Mouse (Mus musculus) lung, embryonic 16.5 days (tissue): ENCODE measurements at regions not wholly inside any gene's neighbourhood (a gene's known extent, or its start where the extent isn't known, plus 50 kb on each side); places are given as distances from the start of the nearest gene placed in this dataset.
"Not testable (repeated sequence)": the region's sequence is repeated elsewhere in the genome, so short reads cannot be mapped to it uniquely, and the experiment has no call there.

Source experiments
- ATAC-seq: fragments of 200-750 bp; cut with Nextera tagmentation; 2 replicates; pipeline ENCODE4 v1.8.0; 2017; ENCODE audit warnings: low read depth, mild to moderate bottlenecking, moderate library complexity
- H3K27ac ChIP-seq: fragments of 300-500 bp; sonication (generic); 2 replicates; pipeline ENCODE4 v1.5.1; 2014; ENCODE audit warnings: mild to moderate bottlenecking, control low read depth, low read length
- H3K27me3 ChIP-seq: fragments of 300-500 bp; sonication (generic); 2 replicates; pipeline ENCODE4 v1.6.1; 2014; ENCODE audit warnings: low read depth, low read length, mixed read lengths; ENCODE audit not compliant: control insufficient read depth, insufficient read depth
- H3K36me3 ChIP-seq: fragments of 300-500 bp; sonication (generic); 2 replicates; pipeline ENCODE4 v1.6.1; 2014; ENCODE audit warnings: low read length; ENCODE audit not compliant: control insufficient read depth, insufficient read depth
- H3K4me1 ChIP-seq: fragments of 300-500 bp; sonication (generic); replicated peaks from 2 replicates; pipeline ENCODE4 v1.6.1; 2014; ENCODE audit warnings: low read length, mixed read lengths; ENCODE audit not compliant: control insufficient read depth, insufficient read depth
- H3K4me2 ChIP-seq: fragments of 300-500 bp; sonication (generic); 2 replicates; pipeline ENCODE4 v1.6.1; 2014; ENCODE audit warnings: low read depth, low read length, control low read depth
- H3K4me3 ChIP-seq: fragments of 300-500 bp; sonication (generic); 2 replicates; pipeline ENCODE4 v1.5.1; 2014; ENCODE audit warnings: mild to moderate bottlenecking, low read length, control low read depth
- H3K9ac ChIP-seq: fragments of 300-500 bp; sonication (generic); 2 replicates; pipeline ENCODE4 v1.6.1; 2014; ENCODE audit warnings: low read length, control low read depth
- H3K9me3 ChIP-seq: fragments of 300-500 bp; sonication (generic); 2 replicates; pipeline ENCODE4 v1.6.1; 2016; ENCODE audit warnings: low read length; ENCODE audit not compliant: control insufficient read depth
- WGBS: fragments of 180-500 bp; shearing (Covaris S2); extraction: QIAGEN DNeasy Blood & Tissue Kit; methylation state at CpG from one replicate; pipeline ENCODE4 v1.1.7; 2014; 5-methylcytosine and 5-hydroxymethylcytosine counted together

DNA sequence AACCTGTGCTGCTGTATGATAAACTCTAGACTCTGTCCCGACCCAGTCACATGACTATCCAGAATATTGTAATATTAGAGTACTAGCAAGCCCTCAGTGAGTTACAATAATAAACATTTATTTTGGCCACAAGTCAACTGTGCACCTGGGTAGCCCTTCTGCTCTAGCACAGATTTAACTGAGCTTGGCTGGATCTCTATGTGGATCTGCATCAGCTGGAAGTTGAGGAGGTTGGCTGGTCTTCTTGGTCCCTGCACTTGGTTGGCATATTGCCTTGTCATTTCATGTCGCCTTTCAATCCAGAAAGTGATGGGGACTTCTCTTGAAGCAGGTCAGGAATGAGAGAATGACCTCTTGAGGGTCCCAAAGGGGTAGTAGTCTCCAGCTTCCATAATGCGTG, 191.5 kb downstream of the Kctd12 start:
- H3K9me3 ChIP-seq, result no peaks in the 10 kb centered on the region
- H3K4me3 ChIP-seq, result no peak overlapping the region
- no peak for ATAC-seq
- no peak overlapping the region for H3K9ac ChIP-seq
- H3K27me3 ChIP-seq, result no peaks in the 10 kb centered on the region
- H3K4me2 ChIP-seq, result no peak overlapping the region
- no peaks in the 10 kb centered on the region for H3K36me3 ChIP-seq
- no peaks in the 10 kb centered on the region for H3K4me1 ChIP-seq
- 80% methylated on average over 3 of the region's 3 CpGs for WGBS
- H3K27ac ChIP-seq, result no peak overlapping the region

- Histone ChIP-seq H3K4me1 (no peaks in the 10 kb centered on the region), H3K9ac (no peak overlapping the region), H3K27me3 (no peaks in the 10 kb centered on the region), H3K4me2 (no peak overlapping the region), H3K9me3 (no peaks in the 10 kb centered on the region), H3K4me3 (no peak overlapping the region), H3K36me3 (no peaks in the 10 kb centered on the region), H3K27ac (no peak overlapping the region)
- no peak for ATAC-seq
Observed at GRCm38 (mm10) chr14:102782227-102782626, 200.2 kb downstream of the Kctd12 start.

DNA sequence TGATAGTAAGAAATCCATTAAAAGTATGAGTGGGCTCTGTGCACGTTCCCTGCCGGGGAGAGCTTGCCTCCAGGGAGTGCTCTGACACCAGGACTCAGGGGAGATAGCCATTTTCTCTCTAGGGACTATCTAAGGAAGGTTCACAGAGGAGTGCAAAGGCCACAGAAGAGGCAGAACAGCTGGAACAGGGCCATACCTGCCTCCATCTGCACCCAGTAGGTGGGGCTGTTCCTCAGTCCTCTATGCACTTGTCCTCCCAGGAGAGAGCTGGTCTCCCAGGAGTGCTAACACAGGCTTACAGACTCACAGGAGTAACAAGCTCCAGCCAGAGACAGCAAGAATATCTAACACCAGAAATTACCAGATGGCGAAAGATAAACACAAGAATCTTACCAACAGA, 212.7 kb downstream of the Kctd12 start:
- Histone ChIP-seq H3K4me1 (no peaks in the 10 kb centered on the region), H3K36me3 (no peaks in the 10 kb centered on the region), H3K4me2 (no peak overlapping the region), H3K4me3 (no peak overlapping the region), H3K9me3 (no peaks in the 10 kb centered on the region), H3K27me3 (no peaks in the 10 kb centered on the region), H3K9ac (no peak overlapping the region), H3K27ac (no peak overlapping the region)
- 60% methylated on average over 3 of the region's 3 CpGs for WGBS
- ATAC-seq, result no peak

DNA sequence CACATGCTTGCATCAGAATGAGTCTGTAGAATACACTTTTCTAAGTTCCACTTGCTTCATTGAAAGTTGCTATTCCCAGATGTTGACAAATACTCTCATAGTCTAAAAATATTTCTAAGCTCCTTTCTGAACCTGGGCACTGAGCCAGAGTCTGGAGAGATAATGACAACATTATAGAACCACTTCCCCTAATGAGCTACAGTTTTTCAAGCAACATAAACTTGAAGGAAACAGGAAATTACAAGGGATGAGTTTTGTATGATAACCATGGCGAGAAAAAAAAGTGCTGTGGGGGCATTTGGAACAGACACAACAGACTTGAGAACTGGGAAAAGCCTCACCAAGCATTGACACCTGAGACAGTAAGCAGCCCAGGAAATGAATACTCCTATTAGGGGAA, 233.8 kb downstream of the Kctd12 start:
- ATAC-seq, result peak; percentile 45; the same call in 1 of the 2 replicates

GRCm38 (mm10) chr14:102742331-102742730, 240.1 kb downstream of the Kctd12 start:
- no peak overlapping the region for H3K4me3 ChIP-seq
- H3K27me3 ChIP-seq, result no peaks in the 10 kb centered on the region
- no peak overlapping the region for H3K27ac ChIP-seq
- H3K9ac ChIP-seq, result no peak overlapping the region
- H3K4me1 ChIP-seq, result no peaks in the 10 kb centered on the region
- H3K9me3 ChIP-seq, result no peaks in the 10 kb centered on the region
- WGBS, result 73% methylated on average over 8 of the region's 8 CpGs
- no peak overlapping the region for H3K4me2 ChIP-seq
- ATAC-seq, result no peak
- no peaks in the 10 kb centered on the region for H3K36me3 ChIP-seq

More for the DNA sequence above, 233.8 kb downstream of the Kctd12 start:
- Histone ChIP-seq H3K4me2 (no peak overlapping the region), H3K27ac (no peak overlapping the region), H3K9ac (no peak overlapping the region), H3K36me3 (no peaks in the 10 kb centered on the region), H3K4me3 (no peak overlapping the region), H3K9me3 (no peaks in the 10 kb centered on the region), H3K4me1 (no peaks in the 10 kb centered on the region), H3K27me3 (no peaks in the 10 kb centered on the region)
- 36% methylated on average over 1 of the region's 1 CpGs for WGBS

GRCm38 (mm10) chr14:102736656-102737055, 245.8 kb downstream of the Kctd12 start:
- Histone ChIP-seq H3K27me3 (no peaks in the 10 kb centered on the region), H3K9me3 (no peaks in the 10 kb centered on the region), H3K9ac (no peak overlapping the region), H3K27ac (no peak overlapping the region), H3K4me1 (no peaks in the 10 kb centered on the region), H3K4me3 (no peak overlapping the region), H3K4me2 (no peak overlapping the region), H3K36me3 (no peaks in the 10 kb centered on the region)
- no peak for ATAC-seq
- 64% methylated on average over 2 of the region's 2 CpGs for WGBS

DNA sequence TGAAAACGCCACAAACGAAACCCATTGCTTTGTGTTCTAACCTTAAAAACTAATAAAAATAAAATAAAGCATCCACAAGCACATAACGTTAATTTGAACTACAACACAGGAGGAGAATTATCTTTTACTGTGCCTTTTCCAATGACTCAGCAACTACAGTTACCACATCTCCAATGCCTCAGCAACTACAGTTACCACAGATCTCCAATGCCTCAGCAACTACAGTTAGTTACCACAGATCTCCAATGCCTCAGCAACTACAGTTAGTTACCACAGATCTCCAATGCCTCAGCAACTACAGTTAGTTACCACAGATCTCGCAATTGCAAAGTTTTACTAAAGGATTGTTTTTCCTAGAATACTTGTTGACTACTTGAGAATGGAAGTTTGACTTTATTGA, 248.7 kb downstream of the Kctd12 start:
- ATAC-seq, H3K4me1 ChIP-seq, H3K9me3 ChIP-seq, H3K36me3 ChIP-seq, H3K9ac ChIP-seq, H3K27me3 ChIP-seq, H3K4me3 ChIP-seq, H3K4me2 ChIP-seq, H3K27ac ChIP-seq: not testable (repeated sequence)
- WGBS, result 82% methylated on average over 4 of the region's 4 CpGs

DNA sequence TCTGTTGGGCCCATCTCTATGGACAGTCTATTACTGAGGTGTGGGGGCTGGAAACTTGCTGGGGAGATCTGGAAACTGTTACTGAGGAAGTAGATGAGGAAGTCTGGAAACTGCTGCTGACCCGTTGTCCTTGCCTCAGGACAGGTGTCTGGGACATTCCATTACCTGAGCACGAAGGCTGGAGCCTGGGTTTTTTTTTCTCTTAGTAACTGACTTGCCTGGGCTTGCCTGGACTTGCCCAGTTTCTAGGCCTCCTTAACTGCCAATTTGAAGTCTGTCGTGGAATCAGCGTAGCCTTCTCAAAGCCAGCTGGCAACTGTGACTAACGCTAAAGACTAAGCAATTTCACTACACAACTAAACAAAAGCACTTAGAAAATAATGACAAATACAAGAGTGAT, 250.7 kb downstream of the Kctd12 start:
- H3K9ac ChIP-seq, result no peak overlapping the region
- H3K27me3 ChIP-seq, result no peaks in the 10 kb centered on the region
- no peak for ATAC-seq
- H3K4me3 ChIP-seq, result no peak overlapping the region
- H3K4me2 ChIP-seq, result no peak overlapping the region
- H3K4me1 ChIP-seq, result no peaks in the 10 kb centered on the region
- 59% methylated on average over 5 of the region's 5 CpGs for WGBS
- H3K36me3 ChIP-seq, result no peaks in the 10 kb centered on the region
- no peak overlapping the region for H3K27ac ChIP-seq
- H3K9me3 ChIP-seq, result no peaks in the 10 kb centered on the region

DNA sequence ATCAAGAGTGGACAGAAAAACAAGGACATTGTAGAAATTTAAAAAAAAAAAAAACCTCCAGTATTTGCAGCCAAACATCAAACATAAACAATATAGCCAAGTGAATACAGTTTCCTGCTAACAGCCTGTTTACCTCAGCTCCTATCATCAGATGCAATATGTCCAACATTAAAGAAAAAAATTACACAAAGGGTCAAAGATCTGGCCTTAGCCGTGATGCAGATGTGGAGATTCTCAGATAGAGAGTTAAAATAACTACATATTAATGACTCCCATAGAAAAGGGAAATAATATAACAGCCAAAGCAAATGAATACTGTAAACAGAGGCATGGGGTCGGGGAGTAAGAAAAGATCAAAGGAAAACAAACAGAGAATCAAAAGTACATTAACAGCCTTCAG, 259.8 kb downstream of the Kctd12 start:
- 24% methylated on average over 2 of the region's 2 CpGs for WGBS
- Histone ChIP-seq H3K9me3 (no peaks in the 10 kb centered on the region), H3K9ac (no peak overlapping the region), H3K36me3 (no peaks in the 10 kb centered on the region), H3K4me1 (no peaks in the 10 kb centered on the region), H3K4me2 (no peak overlapping the region), H3K4me3 (no peak overlapping the region), H3K27ac (no peak overlapping the region), H3K27me3 (no peaks in the 10 kb centered on the region)
- ATAC-seq, result no peak

- Histone ChIP-seq H3K27ac (no peak overlapping the region), H3K4me1 (no peaks in the 10 kb centered on the region), H3K4me2 (no peak overlapping the region), H3K9me3 (no peaks in the 10 kb centered on the region), H3K9ac (no peak overlapping the region), H3K4me3 (no peak overlapping the region), H3K36me3 (no peaks in the 10 kb centered on the region), H3K27me3 (no peaks in the 10 kb centered on the region)
- no peak for ATAC-seq
- WGBS, result 49% methylated on average over 2 of the region's 2 CpGs
Observed at GRCm38 (mm10) chr14:102718558-102718957, 263.9 kb downstream of the Kctd12 start.
